Mouse (Mus musculus): Measurements from ENCODE around the gene Plekha6. TPM values are rescaled to one million over a fixed set of nuclear protein-coding genes. Genes with fewer than 3 reads are reported as not detected.

Plekha6 gene
- polyA plus RNA-seq (2016; fragmentation: Nextera tagmentation; extraction: Ambion mirVana) = 1.6 and 2.5 TPM in 2 replicates

DNA sequence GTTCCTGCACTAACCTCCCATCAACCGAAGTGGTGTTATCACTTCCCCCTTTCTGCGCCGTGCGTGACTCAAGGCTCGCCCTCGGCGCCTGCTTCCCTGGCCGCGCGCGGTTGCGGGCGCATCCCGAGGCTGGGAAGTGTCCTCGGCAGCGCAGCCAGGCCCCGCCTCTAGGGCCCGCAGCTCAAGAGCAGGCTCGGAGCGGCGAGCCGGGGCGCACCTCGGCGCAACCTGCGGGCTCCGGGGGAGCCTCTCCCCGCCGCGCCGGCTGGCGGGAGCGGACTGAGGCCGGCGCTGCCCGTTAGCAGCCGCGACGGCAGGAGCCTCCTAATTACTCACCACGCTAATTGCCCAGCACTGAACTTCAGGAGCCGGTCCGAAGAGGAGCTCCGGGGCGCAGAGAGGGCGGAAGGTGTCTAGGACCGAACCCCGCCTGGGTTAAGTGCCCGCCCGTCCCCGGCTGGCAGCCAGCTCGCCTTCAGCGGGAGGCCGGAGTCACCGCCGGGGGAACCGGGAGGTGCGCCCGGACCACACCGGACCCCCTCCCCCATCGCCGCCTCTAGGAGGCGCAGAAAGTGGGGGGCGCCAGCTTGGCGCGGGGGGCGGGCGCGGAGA, at the start of gene Plekha6:
Plekha6 (plus strand) TSS at position 391 of the 612 bp plus-strand sequence.
- H3K9ac ChIP-seq (replicated peaks) = peak within 1 kb of the TSS; percentile 65
- WGBS = under 1% methylated on average over 67 of the region's 68 CpGs
- ATAC-seq (ENCODE audit: insufficient number of reproducible peaks, insufficient read depth, low FRiP score, low TSS enrichment, low read depth) = no peak

DNA sequence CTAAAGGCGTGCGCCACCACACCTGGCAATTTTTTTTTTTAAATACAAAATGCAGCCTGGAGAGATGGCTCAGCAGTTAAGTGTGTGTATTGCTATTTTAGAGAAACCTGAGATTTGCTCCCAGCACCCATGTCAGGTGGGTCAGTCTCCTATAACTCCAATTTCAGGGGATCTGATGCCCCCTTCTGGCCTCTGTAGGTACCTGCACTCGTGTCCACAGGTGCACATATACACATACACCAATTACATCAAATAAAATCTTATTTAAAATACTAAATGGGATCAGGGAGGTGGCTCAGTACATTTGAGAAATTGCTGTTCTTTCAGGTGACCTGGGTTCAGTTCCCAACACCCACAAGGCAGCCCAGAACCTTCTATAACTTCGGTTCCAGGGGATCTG, 47.9 kb upstream of the Plekha6 start:
- Histone ChIP-seq H3K9ac (replicated peaks) (no peak overlapping the region), H3K4me2 (no peak overlapping the region), H3K27me3 (no peaks in the 10 kb centered on the region), H3K4me3 (replicated peaks) (no peak overlapping the region), H3K9me3 (no peaks in the 10 kb centered on the region), H3K4me1 (replicated peaks) (peaks cover 16% of the 10 kb centered on the region), H3K36me3 (no peaks in the 10 kb centered on the region), H3K27ac (no peak overlapping the region)
- ATAC-seq (ENCODE audit: insufficient number of reproducible peaks, insufficient read depth, low FRiP score, low TSS enrichment, low read depth) = no peak
- WGBS = 91% methylated on average over 4 of the region's 4 CpGs

More for the DNA sequence above, at the start of gene Plekha6:
- Histone ChIP-seq H3K4me1 (replicated peaks) (peaks cover 26% of the 10 kb centered on the region), H3K27me3 (peaks cover 89% of the 10 kb centered on the region), H3K27ac (no peak within 1 kb of the TSS), H3K9me3 (no peaks in the 10 kb centered on the region), H3K36me3 (no peaks in the 10 kb centered on the region), H3K4me2 (peak within 1 kb of the TSS; percentile 98), H3K4me3 (replicated peaks) (peak within 1 kb of the TSS; percentile 56)

DNA sequence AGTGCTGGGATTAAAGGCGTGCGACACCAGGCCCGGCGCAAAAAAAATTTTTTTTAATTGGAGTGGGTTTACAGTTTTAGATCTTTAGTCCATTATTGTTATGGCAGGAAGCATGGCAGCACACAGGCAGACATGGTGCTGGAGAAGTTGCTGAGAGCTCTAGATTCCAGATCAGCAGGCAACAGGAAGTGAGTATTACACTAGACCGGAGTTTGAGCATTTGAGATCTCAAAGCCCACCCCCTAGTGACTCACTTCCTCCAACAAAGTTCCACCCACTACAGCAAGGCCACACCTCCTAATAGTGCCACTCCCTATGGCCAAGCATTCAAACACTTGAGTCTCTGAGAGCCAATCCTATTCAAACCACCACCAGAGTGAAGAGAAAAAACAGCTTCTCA, 45.9 kb upstream of the Plekha6 start:
- Histone ChIP-seq H3K4me1 (replicated peaks) (peaks cover 16% of the 10 kb centered on the region), H3K27me3 (no peaks in the 10 kb centered on the region), H3K9me3 (no peaks in the 10 kb centered on the region), H3K27ac (no peak overlapping the region), H3K9ac (replicated peaks) (no peak overlapping the region), H3K4me3 (replicated peaks) (no peak overlapping the region), H3K4me2 (no peak overlapping the region), H3K36me3 (no peaks in the 10 kb centered on the region)
- WGBS = 91% methylated on average over 5 of the region's 5 CpGs
- no peak for ATAC-seq (ENCODE audit: insufficient number of reproducible peaks, insufficient read depth, low FRiP score, low TSS enrichment, low read depth)

DNA sequence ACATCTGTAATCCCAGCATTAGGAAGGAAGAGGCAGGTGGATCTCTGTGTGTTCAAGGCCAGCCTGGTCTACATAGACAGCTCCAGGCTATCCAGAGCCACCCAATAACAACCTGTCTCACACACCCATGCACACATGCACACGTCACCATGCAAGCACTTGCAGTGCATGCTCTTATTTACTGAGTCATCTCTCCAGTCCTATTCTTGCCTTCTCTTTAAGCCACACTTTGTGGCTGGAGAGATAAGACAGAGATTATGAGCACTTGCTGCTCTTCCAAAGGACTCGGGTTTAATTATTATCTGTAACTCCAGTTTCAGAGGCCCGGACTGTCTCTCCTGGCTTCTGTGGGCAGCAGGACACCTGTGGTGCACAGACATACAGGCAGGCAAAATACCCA, 45.2 kb upstream of the Plekha6 start:
- H3K9ac ChIP-seq (replicated peaks) = no peak overlapping the region
- 88% methylated on average over 3 of the region's 3 CpGs for WGBS
- no peaks in the 10 kb centered on the region for H3K27me3 ChIP-seq
- ATAC-seq (ENCODE audit: insufficient number of reproducible peaks, insufficient read depth, low FRiP score, low TSS enrichment, low read depth) = 0 out of 2 replicates have a peak, but pooled peaks have one; percentile 17
- H3K4me2 ChIP-seq = no peak overlapping the region
- no peak overlapping the region for H3K27ac ChIP-seq
- H3K36me3 ChIP-seq = no peaks in the 10 kb centered on the region
- no peaks in the 10 kb centered on the region for H3K9me3 ChIP-seq
- peaks cover 16% of the 10 kb centered on the region for H3K4me1 ChIP-seq (replicated peaks)
- no peak overlapping the region for H3K4me3 ChIP-seq (replicated peaks)

DNA sequence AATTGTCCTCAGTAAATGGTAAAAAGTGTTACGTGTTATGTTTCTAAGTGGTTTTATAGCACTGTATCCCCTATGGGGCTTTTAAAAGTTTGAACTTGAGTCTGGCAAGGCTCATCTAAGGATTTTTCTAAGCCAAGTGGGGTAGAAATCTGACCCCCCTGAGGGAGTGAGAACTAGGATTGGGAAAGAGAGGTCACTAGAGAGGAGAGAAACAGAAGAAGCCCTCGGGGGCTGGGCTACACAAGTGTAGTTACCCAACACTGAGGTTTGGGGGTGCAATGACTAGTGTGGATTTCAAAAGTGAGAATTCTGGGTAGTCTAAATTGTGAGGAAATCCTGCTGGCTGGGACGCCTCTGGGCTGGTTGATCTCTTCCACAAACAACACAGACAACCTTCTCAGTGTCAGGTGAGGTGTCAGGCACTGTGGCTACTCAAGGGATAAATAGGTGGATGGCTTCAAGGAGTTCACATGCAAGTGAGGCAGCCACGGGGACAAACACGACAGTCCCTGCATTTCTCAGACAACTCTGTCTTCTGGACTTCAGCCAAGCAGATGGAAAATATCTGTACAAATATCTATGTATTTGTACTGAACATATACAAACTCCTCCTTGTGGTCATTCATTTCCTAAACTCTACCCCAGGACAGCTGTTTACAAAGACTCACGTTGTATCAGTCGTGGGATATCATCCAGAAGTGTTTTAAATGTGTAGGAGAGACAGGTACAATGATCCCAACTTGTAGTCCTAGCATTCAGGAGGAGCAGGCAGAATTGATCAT, 43.9 kb upstream of the Plekha6 start:
- Histone ChIP-seq H3K9ac (replicated peaks) (no peak overlapping the region), H3K4me1 (replicated peaks) (peaks cover 16% of the 10 kb centered on the region), H3K4me3 (replicated peaks) (no peak overlapping the region), H3K36me3 (no peaks in the 10 kb centered on the region), H3K4me2 (no peak overlapping the region), H3K27ac (no peak overlapping the region), H3K27me3 (no peaks in the 10 kb centered on the region), H3K9me3 (no peaks in the 10 kb centered on the region)
- peak; percentile 70; the same call in 1 of the 2 replicates for ATAC-seq (ENCODE audit: insufficient number of reproducible peaks, insufficient read depth, low FRiP score, low TSS enrichment, low read depth)
- WGBS = 52% methylated on average over 7 of the region's 7 CpGs

DNA sequence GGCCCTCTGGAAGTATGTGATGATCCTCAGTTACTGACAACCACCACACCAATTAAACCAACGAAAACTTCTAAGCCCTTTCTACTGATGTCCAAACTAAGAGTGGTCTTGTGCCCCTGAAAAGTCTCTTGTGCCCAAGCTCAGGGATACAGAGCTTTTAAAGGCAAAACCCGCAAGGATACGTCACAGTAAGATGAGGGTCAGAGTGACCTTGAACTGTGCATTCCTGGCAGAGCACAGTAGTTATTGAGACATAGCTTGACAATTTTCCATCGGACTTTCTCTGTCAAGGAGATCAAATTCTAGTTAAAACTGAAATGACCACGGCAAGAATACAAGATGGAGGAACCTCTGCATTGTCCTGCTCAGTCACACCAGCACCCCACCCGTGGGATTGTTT, 42.8 kb upstream of the Plekha6 start:
- Histone ChIP-seq H3K9ac (replicated peaks) (no peak overlapping the region), H3K36me3 (no peaks in the 10 kb centered on the region), H3K4me2 (no peak overlapping the region), H3K9me3 (no peaks in the 10 kb centered on the region), H3K4me1 (replicated peaks) (peaks cover 16% of the 10 kb centered on the region), H3K4me3 (replicated peaks) (no peak overlapping the region), H3K27ac (no peak overlapping the region), H3K27me3 (no peaks in the 10 kb centered on the region)
- WGBS = 65% methylated on average over 6 of the region's 6 CpGs
- ATAC-seq (ENCODE audit: insufficient number of reproducible peaks, insufficient read depth, low FRiP score, low TSS enrichment, low read depth) = no peak

DNA sequence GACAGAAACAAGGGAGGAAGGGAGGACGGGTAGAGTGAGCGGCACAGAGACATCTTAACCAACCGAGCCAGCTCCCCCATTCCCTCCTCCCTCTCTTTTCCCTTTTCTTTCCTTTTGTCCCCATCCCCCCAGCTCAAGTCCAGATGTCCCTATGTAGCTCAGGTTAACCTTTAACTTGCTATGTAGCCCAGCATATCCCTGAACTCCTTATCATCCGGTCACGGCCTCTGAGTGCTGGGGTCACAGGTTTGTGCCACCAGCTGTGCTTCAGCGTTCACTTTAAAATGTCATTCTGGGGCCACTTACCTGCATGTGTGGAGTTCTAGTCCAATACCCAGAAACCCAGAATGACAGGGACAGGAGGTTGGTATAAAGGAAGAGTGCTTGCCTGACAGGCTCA, 39.9 kb upstream of the Plekha6 start:
- H3K4me3 ChIP-seq (replicated peaks) = no peak overlapping the region
- H3K9ac ChIP-seq (replicated peaks) = no peak overlapping the region
- ATAC-seq (ENCODE audit: insufficient number of reproducible peaks, insufficient read depth, low FRiP score, low TSS enrichment, low read depth) = no peak
- WGBS = 81% methylated on average over 6 of the region's 6 CpGs
- H3K4me2 ChIP-seq = no peak overlapping the region
- H3K27ac ChIP-seq = no peak overlapping the region
- no peaks in the 10 kb centered on the region for H3K27me3 ChIP-seq
- no peaks in the 10 kb centered on the region for H3K36me3 ChIP-seq
- peaks cover 16% of the 10 kb centered on the region for H3K4me1 ChIP-seq (replicated peaks)
- no peaks in the 10 kb centered on the region for H3K9me3 ChIP-seq

DNA sequence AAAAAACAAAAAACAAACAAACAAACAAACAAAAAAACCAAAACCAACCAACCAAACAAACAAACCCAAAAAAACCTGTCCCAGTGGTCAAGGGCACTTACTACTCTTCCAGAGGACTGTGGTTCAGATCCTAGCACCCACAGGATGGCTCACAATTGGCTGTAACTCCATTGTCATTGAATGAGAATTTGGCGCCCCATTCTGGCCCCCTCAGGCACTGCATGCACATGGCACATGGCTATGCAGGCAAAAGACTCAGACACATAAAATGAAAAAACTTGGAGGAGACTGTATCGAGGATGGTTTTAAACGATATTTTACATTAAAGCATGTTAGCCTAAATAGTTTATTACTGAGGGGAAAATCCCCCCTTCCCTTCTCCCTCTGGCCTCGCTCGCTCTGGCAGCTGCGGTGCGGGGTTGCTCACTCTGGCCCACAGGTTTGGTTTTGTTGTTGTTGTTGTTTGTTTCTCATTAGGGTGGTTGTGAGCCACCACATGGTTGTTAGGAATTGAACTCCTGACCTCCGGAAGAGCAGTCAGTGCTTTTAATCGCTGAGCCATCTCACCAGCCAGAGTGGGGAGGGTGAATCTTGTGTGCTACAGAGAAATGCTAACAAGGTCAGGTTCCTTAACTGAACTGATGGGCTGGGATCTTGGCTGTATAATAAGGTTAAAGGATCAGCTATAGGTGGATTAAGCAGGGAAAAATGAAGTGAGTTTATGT, 38.2 kb upstream of the Plekha6 start:
- H3K4me3 ChIP-seq (replicated peaks) = no peak overlapping the region
- H3K4me1 ChIP-seq (replicated peaks) = peaks cover 10% of the 10 kb centered on the region; the same call in 1 of the 2 replicates
- H3K27me3 ChIP-seq = no peaks in the 10 kb centered on the region
- no peak overlapping the region for H3K27ac ChIP-seq
- no peaks in the 10 kb centered on the region for H3K36me3 ChIP-seq
- no peak for ATAC-seq (ENCODE audit: insufficient number of reproducible peaks, insufficient read depth, low FRiP score, low TSS enrichment, low read depth)
- 90% methylated on average over 9 of the region's 9 CpGs for WGBS
- H3K9me3 ChIP-seq = no peaks in the 10 kb centered on the region
- no peak overlapping the region for H3K9ac ChIP-seq (replicated peaks)
- H3K4me2 ChIP-seq = no peak overlapping the region

DNA sequence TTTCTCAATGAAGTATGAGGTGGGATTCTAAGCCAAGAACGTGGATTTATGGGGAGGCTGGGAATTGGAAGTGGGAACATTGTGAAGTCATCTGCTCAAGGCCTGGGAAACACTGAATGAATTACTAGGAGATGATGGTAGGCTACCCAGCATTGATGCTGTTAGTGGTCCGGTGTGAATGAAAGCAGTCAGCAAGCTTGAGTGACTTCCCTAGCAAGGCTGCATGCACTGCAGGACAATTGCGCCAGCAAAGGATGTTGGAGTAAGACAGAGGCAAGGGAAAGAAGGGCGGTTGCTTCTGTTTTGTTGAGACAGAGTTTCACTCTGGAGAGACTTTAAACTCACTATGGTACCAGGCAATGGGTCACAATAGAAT, 37.7 kb upstream of the Plekha6 start:
- no peak for ATAC-seq (ENCODE audit: insufficient number of reproducible peaks, insufficient read depth, low FRiP score, low TSS enrichment, low read depth)
- Histone ChIP-seq H3K36me3 (no peaks in the 10 kb centered on the region), H3K9ac (replicated peaks) (no peak overlapping the region), H3K27ac (no peak overlapping the region), H3K27me3 (no peaks in the 10 kb centered on the region), H3K4me3 (replicated peaks) (no peak overlapping the region), H3K9me3 (no peaks in the 10 kb centered on the region), H3K4me1 (replicated peaks) (0 out of 2 replicates have a peak, but pooled peaks cover 10% of the 10 kb centered on the region), H3K4me2 (no peak overlapping the region)
- WGBS = 76% methylated on average over 4 of the region's 4 CpGs

DNA sequence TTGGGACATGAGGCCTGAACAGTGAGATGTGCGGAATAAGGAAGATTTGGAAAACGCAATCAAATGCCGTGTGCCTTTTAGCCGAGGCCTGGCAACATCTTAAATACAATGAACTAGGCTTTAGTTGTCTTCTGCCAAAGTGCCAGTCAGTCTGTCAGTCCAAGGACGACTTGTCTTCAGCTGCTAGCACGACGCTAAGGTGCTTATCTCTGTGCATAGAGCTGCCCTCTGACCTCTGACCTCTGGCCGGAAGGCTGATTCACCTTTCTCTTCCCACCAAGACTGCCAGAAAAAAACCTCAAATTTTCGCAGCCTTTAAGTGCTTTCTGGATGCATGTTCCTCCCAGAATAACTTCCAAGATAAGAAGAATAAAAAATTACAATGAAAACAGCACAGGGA, 36.7 kb upstream of the Plekha6 start:
- ATAC-seq (ENCODE audit: insufficient number of reproducible peaks, insufficient read depth, low FRiP score, low TSS enrichment, low read depth) = no peak

DNA sequence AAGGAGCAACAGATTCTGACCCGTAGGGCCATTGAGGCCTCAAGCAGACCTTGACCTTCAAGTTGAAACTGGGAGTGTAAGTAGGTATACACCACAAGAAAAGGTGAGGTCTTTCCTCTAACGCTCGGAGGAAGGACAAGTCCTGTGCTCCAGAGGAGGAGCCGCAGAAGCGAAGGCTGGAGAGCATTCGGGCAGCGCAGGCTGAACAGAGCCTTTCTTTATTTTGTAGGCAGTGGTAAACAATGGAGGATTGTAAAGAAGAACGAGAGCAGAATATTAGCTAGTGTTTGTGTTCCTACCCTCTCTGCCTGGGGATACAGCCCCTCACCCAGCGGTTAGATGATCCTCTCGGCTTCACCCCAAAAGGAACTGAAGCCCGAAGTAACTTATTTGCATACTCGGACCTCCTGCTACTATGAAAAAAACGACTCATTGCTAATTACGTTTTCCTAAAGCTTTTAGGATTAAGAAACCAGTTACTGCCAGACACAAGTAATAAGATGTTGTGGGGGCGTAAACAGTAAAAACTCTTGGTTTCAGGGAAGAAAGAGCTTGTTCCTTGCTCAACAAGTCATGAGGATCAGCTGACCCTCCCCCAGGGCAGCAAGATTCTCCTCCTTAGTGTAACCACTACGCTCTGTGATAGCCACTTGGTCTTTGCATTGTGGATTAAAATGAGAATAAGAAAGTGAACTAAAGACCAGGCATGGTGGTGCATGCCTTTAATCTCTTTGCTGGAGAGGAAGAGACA, 34.4 kb upstream of the Plekha6 start:
- H3K9me3 ChIP-seq = no peaks in the 10 kb centered on the region
- no peak overlapping the region for H3K9ac ChIP-seq (replicated peaks)
- H3K4me1 ChIP-seq (replicated peaks) = peaks cover 34% of the 10 kb centered on the region
- H3K27ac ChIP-seq = no peak overlapping the region
- H3K36me3 ChIP-seq = peaks cover 6% of the 10 kb centered on the region; the same call in 1 of the 2 replicates
- no peak overlapping the region for H3K4me3 ChIP-seq (replicated peaks)
- H3K4me2 ChIP-seq = peak overlapping the region; percentile 21
- ATAC-seq (ENCODE audit: insufficient number of reproducible peaks, insufficient read depth, low FRiP score, low TSS enrichment, low read depth) = no peak
- H3K27me3 ChIP-seq = no peaks in the 10 kb centered on the region
- WGBS = 37% methylated on average over 16 of the region's 16 CpGs

More for the DNA sequence above, 36.7 kb upstream of the Plekha6 start:
- Histone ChIP-seq H3K9me3 (no peaks in the 10 kb centered on the region), H3K4me1 (replicated peaks) (peaks cover 11% of the 10 kb centered on the region), H3K4me2 (no peak overlapping the region), H3K36me3 (no peaks in the 10 kb centered on the region), H3K9ac (replicated peaks) (no peak overlapping the region), H3K27me3 (no peaks in the 10 kb centered on the region), H3K27ac (no peak overlapping the region), H3K4me3 (replicated peaks) (no peak overlapping the region)
- WGBS = 63% methylated on average over 9 of the region's 9 CpGs

All from limb, embryonic 12.5 days (tissue).